Mouse (Mus musculus) cerebellum, postnatal 4 days (tissue): ENCODE data around the gene Rbm38.

Experiments
- DNase-seq, 2 experiments: peaks; one replicate each; pipeline ENCODE4 v3.0.0; 2022; ENCODE audit warnings: low spot score in 2 of 2, mixed read lengths in 1 of 2

The Rbm38 gene

DNA sequence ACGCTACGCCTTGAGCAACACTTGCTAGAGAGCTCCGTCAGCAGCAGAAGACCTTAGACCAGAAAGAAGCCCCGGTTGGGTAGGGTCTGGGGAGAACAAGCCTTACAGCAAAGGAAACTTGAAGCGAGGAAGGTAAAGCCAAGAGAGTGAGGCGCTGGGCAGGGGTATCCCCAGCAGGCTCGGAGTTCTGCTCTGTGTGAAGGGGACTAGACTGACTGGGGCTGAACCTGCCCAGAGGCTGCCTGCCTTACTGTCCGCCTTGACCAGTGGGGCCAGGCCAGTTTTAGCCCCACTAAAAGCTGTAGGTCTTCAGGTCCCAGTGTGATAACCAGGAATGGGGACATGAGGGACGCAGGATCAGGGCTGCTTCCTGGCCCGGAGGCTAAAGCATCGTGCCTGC is at the start of gene Rbm38:
Gene Rbm38 (plus strand): TSS at position 69 of the 400 bp plus-strand sequence.
- no peak for DNase-seq

DNA sequence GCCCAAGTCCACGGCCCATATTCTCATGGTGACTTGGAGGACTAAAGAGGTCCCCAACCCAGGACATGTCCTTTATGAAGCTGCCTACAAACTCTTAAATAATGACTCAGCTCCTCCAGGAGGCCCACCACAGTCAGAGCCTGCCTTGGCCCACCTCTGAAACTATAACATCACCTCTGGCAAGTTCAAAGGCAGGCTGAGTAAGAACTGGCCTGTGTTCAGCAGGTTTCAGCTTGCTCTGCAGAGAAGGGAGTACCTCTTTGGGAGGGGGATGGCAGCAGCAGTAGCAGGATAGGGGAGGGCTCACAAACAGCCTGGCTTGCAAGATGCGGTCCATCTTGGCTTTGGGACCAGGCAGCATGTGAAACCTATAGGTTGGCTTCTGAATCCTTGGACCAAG is 48.4 kb upstream of the Rbm38 start:
- no peak for DNase-seq

DNA sequence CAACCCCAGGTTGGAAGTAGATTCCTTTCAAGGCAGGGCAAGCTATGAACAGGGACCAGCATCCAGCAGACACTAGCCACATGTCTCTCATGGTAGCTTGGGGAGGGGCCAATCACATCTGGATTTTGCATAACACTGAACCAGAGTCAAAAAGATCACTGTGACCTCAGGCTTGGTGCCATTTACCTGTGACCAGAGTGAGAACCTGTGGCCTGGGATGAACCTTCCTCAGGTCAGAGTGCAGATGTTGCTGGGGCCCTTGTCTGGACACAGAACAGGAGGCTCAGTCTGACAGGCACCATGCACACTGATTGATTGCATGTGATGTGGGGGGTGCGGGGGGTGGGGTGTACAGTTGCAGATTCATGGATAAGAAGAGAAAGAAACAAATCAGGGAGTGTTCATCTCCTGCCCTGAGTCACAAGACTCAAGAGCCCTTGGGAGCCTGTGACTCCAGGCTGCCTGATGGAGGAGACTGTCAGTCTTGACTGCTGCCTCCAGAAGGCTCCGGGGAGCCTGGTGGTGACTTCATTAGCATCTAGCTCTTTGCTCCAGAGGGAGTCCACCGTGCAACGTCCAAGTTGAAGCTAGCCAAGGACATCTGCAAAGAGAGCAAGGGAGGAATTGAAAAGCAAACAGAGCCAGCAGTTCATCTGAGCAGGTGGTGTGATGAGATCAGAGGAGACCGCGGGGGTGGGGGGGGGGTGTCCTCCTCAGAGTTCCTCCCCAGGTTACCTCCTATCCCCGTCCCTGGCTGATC is 46.3 kb upstream of the Rbm38 start:
- DNase-seq, result no peak

DNA sequence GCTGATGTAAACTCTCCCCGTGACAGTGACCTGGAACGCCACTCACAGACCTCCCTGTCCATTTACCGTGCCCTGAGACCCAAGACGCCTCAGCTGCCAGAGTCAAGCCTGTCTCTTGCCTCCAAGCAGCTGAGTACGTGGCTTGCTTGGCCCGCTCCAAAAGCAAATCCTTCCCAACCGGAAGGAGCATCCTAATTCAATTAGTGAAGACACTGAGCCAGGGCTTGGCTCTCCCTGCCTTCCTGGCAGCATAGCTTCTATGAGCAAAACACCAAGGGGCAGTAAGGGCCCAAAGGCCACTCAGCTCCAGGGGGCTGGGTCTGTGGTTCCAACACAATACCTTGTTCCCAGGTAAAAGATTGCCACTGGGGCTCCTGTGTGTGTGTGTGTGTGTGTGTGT is 45.6 kb upstream of the Rbm38 start:
- peak in 1 of 2 experiments; percentile 42 for DNase-seq

DNA sequence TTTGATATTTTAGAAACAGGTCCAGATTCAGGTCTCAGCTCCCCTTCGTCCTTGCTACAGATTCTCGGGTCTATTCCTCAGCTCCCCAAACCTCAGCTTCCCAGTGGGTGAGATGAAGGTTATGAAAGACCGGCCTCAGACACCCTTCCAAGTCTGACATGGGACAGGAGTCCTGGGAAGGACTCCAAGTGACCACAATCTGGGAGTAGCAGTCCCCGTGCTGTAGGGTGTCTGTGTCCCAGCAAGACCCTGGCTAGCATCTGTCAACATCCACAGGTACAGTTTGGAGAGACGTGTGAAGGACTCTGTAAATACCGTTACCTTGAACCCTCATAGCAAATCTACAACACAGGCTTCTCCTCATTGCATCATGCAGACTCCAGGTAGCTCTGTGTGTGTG is 45.1 kb upstream of the Rbm38 start:
- DNase-seq, result no peak

DNA sequence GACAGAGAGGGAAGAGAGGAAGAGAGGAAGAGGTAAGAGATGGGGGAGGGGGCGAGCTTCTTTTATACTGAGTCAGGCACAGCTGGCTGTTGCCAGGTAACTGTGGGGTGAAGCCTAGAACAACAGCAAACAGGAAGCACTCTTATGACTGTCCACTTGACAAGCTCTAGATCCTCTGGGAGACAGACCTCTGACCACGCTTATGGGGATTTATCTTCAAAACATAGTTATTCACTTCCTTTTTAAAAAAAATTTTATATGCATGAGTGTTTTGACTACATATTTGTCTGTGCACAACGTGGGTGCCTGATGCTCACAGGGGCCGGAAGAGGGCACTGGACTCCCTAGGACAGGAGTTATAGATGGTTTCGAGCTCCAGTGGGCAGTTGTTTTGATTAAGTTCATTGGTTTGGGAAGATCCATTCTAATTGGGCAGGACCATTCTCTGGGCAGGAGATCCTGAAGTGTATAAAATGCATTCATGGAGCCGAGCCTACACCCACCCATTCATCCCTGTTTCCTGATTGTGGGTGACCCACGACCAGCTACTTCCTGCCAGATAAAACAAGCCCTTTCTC is 43.5 kb upstream of the Rbm38 start:
- DNase-seq, result no peak

DNA sequence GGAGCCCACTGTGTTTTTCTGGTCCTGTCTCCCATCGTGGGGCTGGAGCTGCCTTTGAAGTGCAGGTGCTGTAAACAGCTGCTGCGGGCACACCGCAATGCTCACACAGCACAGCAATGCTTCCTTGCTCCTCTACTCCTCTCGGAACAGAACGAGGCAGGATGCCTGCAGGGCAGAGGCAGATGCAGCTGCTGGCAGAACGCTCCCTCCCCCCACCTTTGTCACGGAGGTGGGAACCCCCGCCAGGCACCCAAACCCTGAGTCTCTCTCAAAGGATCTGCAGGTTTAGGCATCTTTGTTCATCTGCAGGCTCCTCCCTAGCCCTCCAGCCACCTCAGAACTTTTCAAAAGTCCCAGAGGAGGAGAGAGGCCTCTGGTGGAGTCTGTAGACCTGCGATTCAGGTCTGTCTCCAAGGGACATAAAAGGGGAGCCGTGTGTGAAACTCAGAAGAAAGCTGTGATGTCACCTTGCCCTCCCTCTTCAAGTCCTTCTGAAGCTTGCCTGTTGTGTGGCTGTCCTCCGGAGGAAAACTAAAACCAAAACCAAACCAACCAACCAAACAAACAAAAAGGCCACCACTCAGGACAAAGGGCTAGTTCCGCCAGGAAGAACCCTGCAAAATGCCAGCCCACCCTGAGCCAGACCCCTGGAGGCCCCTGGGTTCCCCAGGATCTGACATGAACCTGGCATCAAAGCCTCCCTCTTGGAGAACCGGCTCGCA is 42.7 kb upstream of the Rbm38 start, which contains the start of gene Spo11:
Gene Spo11 (plus strand): TSS at position 292 of the 722 bp plus-strand sequence.
- DNase-seq, result no peak

DNA sequence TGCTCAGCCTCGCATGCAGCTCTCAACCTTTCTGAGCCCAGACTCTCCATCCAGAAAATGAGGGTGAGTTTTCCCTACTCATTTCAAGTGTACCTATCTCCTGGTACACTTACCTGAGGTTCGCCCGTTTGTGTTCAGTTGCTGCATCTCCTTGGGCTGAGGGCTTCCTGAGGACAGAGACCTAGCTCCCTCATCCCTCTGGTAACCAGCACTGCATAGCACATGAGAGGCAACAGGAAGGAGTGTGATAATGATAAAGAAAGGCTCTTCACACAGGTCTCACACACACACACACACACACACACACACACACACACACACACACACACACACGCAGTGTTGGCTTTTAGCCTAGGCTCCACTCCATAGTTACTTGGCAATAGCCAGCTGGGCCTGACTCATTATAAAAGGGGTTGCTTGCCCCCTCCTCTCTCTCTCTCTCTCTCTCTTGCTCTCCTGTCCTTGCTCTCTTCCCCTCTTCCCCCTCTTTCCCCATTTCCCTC is 42.1 kb upstream of the Rbm38 start:
- no peak for DNase-seq

DNA sequence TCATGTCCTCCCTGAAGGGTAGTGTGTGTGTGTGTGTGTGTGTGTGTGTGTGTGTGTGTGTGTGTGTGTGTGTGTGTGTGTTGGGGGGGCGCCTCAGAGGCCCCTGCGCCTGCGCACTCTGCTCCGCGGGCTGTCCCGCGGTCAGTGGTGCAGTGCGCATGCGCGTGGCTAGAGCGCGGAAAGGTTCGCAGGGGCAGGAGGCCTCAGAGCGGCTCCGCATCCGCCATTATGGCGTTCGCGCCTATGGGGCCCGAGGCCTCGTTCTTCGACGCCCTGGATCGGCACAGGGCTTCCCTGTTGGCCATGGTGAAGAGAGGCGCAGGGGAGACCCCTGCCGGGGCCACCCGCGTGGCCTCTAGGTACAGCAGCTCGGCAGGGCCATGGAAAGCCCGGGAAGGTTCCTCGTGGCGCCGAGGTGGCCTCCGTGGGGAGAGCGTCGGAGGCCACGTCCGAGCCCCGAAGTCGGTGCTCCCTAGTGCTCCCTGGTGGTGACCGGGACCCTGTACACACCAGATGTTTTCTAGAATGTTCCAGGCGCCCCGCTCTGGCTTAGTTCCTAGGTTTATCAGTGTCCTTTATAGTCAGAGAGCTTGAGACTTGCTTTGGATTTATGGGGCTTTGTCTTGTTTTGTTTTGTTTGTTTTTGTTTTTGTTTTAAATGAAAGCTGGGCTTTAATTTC is 40.5 kb upstream of the Rbm38 start:
- no peak for DNase-seq

DNA sequence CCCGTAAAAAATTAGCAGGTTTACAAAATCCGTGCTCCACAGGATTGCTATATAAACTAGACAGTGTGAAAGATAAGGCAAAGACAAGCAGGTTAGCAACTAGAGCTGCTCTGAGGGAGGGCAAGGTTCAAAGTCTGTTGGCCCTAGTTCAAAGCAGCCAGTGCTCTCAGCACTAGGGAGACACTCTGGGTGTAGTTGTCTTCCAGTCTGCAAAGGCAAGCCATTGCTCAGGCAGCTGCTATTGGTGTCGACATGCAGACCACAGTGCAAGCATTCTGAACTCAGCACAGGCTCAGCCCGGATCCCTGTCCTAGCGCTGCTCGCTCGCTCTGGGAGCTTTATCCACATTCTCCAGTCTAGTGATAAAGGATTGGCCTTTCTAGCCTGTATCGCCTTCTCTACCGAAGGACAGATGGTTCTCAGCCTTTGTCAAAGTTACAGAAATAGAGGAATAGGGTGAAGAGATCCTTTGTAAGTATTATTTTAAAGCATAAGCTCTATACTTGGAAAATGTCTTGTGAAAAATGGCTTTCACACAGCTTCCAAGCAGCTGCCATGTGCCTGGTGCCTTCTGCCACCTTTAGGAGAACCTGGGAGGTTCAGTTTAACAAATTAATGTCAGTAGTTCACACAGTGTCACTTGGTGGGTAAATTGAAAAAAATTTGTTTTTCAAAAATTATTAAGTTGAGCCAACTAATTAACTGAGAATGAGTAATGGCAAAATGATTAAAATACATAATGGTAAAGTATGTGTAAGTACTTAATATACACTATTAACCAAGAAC is 37.3 kb upstream of the Rbm38 start:
- no peak for DNase-seq

DNA sequence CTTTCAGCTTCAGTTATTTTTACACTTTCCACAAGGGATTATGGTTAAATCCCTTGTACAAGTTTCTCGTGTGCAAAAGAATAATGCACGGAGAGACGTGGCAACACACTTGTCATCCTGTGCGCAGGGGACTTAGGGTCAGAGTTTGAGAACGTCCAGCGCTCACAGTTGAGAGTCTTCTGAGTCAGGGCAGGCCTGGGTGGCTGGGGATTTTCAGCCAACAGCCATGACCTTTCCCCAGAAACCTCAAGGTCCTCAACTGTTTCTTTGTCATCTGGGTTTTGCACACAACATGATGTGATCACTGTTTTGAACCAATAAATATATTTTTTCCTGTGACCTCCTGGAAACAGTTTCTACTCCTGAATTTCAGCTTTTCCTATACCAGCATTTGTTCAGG is 30.1 kb upstream of the Rbm38 start:
- no peak for DNase-seq

DNA sequence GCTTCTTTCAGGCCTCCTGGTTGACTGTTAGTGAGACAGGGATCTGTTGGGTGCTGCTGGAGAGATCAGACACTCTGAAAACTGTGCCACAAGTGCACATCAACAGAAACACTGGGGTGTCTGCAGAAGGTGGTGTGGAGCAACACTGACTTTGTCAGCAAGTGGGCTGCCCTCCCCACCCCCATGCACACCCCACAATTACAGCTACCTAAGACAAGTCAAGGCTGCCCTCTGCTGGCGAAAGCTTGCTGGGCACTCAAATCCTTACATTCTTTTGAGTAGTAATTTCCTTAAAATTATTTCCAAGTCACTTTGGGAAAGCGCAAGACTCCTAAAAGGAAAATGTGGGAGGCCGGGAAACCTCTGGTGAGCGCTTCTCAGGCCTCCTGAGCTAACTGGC is 24.1 kb upstream of the Rbm38 start:
- peak; percentile 65 to 78 for DNase-seq

DNA sequence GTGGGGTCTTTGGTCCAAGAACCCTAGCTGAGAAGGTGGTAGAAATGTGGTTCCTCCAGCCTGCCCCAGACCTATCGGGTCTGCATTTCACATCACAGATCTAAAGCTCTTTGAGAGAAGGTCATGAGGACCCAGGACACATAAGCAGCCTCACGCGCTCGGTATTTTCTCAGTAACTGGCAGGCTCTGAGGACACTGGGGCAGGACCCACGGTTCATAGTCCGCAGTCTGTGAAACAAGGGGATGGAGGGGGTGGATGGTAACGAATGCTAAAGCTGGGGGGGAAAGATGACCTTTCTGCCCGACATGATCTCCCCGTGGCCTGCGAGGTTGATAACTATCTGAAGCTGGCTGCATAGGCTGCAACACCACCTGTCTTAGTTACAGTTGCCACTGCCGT is 22.6 kb upstream of the Rbm38 start:
- DNase-seq, result no peak

DNA sequence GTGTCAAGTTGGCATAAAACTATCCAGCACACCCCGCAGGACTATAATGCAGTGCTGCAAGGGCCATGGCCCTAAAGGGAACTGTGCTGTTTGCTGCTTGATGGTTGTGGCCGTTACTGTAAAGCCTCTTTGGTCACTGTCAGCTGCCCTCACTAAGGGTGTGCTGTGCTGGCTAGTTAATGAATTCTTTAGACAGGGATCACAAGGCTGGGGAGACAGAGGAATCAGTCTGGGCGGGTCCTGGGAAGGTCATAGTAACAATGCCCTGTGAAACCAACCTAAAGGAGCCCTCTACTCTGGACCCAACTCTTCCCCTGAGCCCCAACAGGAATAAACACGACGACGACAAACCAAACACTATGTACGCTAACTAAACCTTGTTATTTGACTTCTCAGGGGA is 21.8 kb upstream of the Rbm38 start:
- DNase-seq, result no peak

DNA sequence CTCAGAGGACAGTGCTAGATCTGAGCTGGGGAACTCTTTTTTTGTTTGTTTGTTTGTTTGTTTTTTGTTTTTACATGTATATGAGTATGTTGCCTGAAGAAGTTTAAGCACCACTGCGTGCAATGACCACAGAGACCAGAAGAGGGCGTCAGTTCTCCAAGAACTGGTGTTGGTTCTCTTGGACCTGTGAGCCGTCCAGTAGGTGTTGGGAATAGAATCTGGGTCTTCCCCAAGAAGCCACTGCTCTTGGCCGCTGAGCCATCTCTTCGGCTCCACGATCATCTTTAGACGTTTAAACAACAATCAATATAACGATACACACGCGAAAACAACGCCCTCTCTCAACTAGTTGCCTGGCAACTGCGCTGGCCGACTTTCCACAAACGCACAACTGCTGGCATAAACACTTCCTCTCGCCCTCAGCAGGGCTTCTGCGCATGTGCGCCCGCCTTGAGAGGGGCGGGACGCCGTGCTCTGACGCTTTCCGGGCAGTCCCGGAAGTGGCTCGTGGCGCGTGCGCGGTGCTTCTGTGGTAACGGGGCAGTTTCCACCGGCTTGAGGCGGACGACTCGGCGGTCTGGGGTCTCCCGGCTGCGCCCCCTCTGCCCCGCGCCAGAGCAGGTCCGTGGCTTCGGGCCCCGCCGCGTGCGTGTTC is 20.5 kb upstream of the Rbm38 start, which contains the start of gene Rae1:
Gene Rae1 (plus strand): TSS at position 488 of the 655 bp plus-strand sequence.
- peak; percentile 98 to 99 for DNase-seq

DNA sequence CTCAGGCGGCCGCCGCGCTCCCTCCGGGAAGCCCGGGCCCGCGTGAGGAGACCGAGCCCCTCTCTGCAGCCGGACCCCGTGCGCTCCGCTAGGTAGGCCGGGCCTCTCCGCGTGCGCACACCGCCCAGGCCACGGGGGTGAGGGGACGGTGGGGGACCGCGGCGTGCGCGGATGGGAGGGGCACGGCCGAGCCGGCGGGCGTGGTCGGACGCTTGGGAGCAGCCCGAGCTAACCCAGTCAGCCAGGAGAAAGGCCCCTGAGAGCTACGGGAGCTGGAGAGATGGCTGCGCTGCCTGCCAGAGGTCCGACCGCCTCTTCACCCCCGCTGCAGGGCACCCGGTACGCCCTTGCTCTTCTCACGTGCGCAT is 20.0 kb upstream of the Rbm38 start:
- DNase-seq, result peak in 1 of 2 experiments; percentile 38

DNA sequence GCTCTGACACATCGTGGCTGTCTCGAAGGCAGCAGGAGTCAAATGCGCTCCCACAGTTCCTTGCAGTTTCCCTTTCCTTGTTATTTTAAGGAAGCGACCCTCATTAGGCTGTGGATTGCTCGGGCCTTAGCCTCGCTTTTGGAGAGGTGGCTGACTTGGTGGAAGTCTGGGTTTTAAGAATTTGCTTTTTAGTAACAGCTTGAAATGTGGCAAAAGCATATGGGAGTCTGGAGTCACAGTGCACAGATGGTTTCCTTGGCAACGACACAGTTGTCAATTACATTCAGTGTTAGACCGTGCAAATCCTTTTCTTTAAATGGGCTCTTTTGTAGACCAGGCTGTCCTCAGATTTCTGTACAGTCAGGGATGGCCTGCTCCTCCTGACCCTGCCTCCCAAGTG is 19.4 kb upstream of the Rbm38 start:
- no peak for DNase-seq

DNA sequence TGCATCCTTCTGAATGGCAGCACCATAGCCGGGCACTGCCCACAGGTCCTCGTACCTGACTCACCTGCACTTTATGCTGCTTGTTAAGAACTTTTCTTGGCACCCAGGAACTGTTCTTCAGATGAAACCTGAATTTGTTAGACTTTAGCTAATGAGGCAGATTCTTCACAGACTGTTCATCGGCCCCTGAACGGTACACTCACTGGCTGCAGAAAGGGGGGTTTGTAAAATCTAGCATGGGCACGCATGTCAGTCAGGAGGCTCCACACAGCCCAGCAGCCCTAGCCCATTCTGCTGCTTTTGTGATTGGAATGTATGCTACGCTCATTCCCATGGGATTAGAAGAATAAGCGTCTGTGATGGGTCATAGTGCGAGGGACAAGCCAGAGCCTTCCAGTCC is 16.6 kb upstream of the Rbm38 start:
- DNase-seq, result no peak

DNA sequence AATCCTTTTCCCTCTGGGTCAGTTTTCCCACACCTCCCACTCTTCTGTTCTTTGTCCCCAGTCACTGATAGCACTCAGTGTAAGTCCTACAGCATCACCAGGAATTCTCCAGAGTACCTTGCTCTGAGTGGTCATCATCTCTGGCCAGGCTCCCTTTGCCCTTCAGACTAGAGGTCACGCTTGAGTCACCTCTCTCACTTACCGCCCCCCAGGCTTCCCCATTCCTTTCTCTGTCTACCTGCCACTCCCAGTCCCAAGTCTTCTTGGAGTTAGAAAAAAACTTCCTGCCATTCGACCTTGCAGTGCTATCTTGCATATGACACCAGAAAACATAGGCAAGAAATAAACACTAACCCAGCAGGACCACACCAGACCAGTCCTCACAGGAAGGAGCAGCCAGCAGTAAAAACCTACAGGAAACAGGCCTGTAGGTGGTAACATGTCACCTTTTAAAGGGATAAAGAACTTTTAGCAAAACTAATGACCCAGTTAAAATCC is 10.0 kb upstream of the Rbm38 start:
- no peak for DNase-seq

DNA sequence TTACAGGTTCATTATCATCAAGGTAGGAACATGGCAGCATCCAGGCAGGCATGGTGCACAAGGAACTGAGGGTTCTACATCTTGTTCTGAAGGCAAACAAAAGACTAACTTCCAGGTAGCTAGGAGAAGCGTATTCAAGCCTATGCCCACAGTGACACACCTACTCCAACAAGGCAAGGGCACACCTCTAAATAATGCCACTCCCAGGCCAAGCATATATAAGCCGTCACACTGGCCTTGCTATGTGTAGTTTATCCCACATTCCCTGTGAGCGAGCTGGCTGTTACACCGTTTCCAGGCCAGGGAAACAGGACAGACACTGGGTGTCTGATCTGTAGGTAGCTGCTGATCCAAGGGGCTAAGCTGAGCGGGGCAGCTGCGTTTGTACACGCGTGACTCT is 8.9 kb upstream of the Rbm38 start:
- no peak for DNase-seq
